ENCODE assay signal across 7 mouse cellular contexts in genomic region chr9:49662958-49663926, GRCm38 (mm10).
A peak's percentile ranks its signal among the peaks of the same experiment; 100 is the strongest.
DNase-seq lines count a peak whose midpoint lies in the region; ATAC-seq lines count a peak whose summit lies in the region.

No protein-coding gene starts in this region.

- peak; percentile 29 for DNase-seq in left cerebral cortex, postnatal 4 days
- no peak for DNase-seq in left cerebral cortex, adult 18-20 months (ENCODE audit: low spot score in 2 of 2)
- peak; percentile 80 for DNase-seq in NIH3T3 (ENCODE audit: low read depth)
- peak; percentile 38 for DNase-seq in cerebellum, adult 8-10 months
- DNase-seq in yolk sac, embryonic 10.5 days (ENCODE audit: low spot score): no peak
- DNase-seq in right cerebral cortex, postnatal 14 days: no peak

- peak; percentile 64 for ATAC-seq in megakaryocyte, adult 5-6 weeks (ENCODE audit: poor library complexity, severe bottlenecking)

- intact Hi-C loops in left cerebral cortex, postnatal 4 days (cut with DNase I): no loop called here

Comparison
In these comparisons a context has a peak if more than half of its experiments do, and no peak if none do; other contexts are left out.
1. DNase-seq: peak in left cerebral cortex, postnatal 4 days (single experiment), NIH3T3 (single experiment) and cerebellum, adult 8-10 months (single experiment); none in left cerebral cortex, adult 18-20 months (0 of 2), yolk sac, embryonic 10.5 days (single experiment) and right cerebral cortex, postnatal 14 days (single experiment).